Mouse (Mus musculus) intestine, postnatal 0 days (tissue): ENCODE data around the gene Gnai3. TPM values are rescaled to one million over a fixed set of nuclear protein-coding genes. Genes with fewer than 3 reads are reported as not detected.
A peak's percentile ranks its signal among the peaks of the same experiment; 100 is the strongest.

Experiments used
- ATAC-seq: fragments of 200-750 bp; cut with Nextera tagmentation; 2 replicates; pipeline ENCODE4 v1.8.0; 2017; ENCODE audit warnings: mild to moderate bottlenecking, moderate TSS enrichment, moderate library complexity
- H3K27ac ChIP-seq: fragments of 300-500 bp; sonication (generic); 2 replicates; pipeline ENCODE4 v1.5.1; 2014; ENCODE audit warnings: mild to moderate bottlenecking, low read depth, low read length, moderate library complexity
- H3K27me3 ChIP-seq: fragments of 300-500 bp; sonication (generic); replicated peaks from 2 replicates; pipeline ENCODE4 v1.6.1; 2014; ENCODE audit warnings: low read length, mixed read lengths; ENCODE audit not compliant: control insufficient read depth, insufficient read depth
- H3K36me3 ChIP-seq: fragments of 300-500 bp; sonication (generic); 2 replicates; pipeline ENCODE4 v1.6.1; 2014; ENCODE audit warnings: mild to moderate bottlenecking, moderate library complexity; ENCODE audit not compliant: control insufficient read depth, insufficient read depth
- H3K4me1 ChIP-seq: fragments of 300-500 bp; sonication (generic); replicated peaks from 2 replicates; pipeline ENCODE4 v1.6.1; 2014; ENCODE audit warnings: antibody characterized with exemption, low read length, mixed read lengths; ENCODE audit not compliant: control insufficient read depth, insufficient read depth
- H3K4me2 ChIP-seq: fragments of 300-500 bp; sonication (generic); replicated peaks from 2 replicates; pipeline ENCODE4 v1.6.1; 2014; ENCODE audit warnings: low read depth, mild to moderate bottlenecking, moderate library complexity
- H3K4me3 ChIP-seq: fragments of 300-500 bp; sonication (generic); 2 replicates; pipeline ENCODE4 v1.5.1; 2014; ENCODE audit warnings: low read depth, low read length
- H3K9ac ChIP-seq: fragments of 300-500 bp; sonication (generic); 2 replicates; pipeline ENCODE4 v1.6.1; 2014; ENCODE audit warnings: mild to moderate bottlenecking, low read depth, low read length
- H3K9me3 ChIP-seq: fragments of 300-500 bp; sonication (generic); 2 replicates; pipeline ENCODE4 v1.6.1; 2016; ENCODE audit warnings: mixed run types; ENCODE audit not compliant: control insufficient read depth
- CTCF ChIP-seq: sonication (generic); IDR thresholded peaks from 2 replicates; pipeline ENCODE4 v1.5.1; 2016; ENCODE audit warnings: low read depth, mild to moderate bottlenecking, control low read depth, antibody characterized with exemption, moderate library complexity
- WGBS: fragments of 180-500 bp; shearing (Covaris S2); extraction: QIAGEN DNeasy Blood & Tissue Kit; methylation state at CpG from one replicate; pipeline ENCODE4 v1.1.7; 2014; 5-methylcytosine and 5-hydroxymethylcytosine counted together
- polyA plus RNA-seq: library from polyadenylated mRNA; unstranded; fragments of >200 nt; fragmentation: Nextera tagmentation; extraction: Ambion mirVana; gene quantifications from 2 replicates; pipeline ENCODE4 v1.2.1, GENCODE M21; 2015

Gnai3 gene
- polyA plus RNA-seq, 1 experiment from 2014 or later: 101 TPM

DNA sequence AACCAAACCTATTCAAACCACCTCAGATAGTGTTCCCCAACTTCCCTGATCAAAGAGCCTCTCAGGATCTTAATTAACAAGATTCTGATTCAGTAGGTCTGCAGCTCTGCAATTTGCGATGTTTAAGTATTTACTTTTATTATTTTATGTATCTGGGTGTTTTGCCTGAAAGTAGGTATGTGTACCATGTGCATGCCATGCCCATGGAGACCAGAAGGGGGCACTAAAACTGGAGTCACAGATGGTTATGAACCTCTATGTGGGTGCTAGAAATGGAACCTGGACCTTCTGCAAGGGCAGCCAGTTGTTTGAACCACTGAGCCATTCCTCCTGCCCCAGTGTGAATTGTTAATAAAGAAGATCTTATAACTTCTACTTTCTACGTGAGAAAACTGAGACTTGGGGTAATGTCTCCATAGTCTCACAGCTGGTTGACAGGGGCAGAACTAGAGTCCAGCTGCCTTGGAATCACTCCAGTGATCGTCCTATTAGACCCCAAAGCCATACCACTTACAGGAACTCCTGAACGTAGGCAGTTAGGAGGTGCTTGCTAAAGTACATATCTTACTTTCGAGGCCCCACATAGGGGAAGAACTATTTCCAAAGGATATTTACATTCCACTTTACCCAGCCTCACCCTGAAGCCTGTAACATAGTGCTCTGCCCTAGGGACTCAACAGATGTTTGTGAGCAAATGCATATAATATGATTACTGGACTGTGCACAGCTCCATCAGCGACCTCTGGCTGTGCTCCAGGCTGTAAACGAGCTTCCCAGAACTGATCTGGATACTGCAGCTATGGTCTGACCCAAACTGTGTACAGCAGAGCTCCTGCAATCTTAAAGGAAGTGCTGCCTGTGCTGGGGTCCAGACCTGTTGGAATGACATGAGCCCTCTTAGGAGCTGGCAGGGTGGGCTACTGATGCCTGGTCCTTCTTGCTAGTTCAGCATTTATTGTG, 33.1 kb upstream of the Gnai3 start:
- Histone ChIP-seq H3K9me3 (no peaks in the 10 kb centered on the region), H3K4me2 (no peak overlapping the region), H3K36me3 (no peaks in the 10 kb centered on the region), H3K9ac (no peak overlapping the region), H3K27me3 (no peaks in the 10 kb centered on the region), H3K4me1 (no peaks in the 10 kb centered on the region), H3K27ac (no peak overlapping the region), H3K4me3 (no peak overlapping the region)
- 53% methylated on average over 7 of the region's 7 CpGs for WGBS
- TF ChIP-seq CTCF: peak; percentile 21; the same call in 1 of the 2 replicates
- peak; percentile 19; the same call in 1 of the 2 replicates for ATAC-seq

DNA sequence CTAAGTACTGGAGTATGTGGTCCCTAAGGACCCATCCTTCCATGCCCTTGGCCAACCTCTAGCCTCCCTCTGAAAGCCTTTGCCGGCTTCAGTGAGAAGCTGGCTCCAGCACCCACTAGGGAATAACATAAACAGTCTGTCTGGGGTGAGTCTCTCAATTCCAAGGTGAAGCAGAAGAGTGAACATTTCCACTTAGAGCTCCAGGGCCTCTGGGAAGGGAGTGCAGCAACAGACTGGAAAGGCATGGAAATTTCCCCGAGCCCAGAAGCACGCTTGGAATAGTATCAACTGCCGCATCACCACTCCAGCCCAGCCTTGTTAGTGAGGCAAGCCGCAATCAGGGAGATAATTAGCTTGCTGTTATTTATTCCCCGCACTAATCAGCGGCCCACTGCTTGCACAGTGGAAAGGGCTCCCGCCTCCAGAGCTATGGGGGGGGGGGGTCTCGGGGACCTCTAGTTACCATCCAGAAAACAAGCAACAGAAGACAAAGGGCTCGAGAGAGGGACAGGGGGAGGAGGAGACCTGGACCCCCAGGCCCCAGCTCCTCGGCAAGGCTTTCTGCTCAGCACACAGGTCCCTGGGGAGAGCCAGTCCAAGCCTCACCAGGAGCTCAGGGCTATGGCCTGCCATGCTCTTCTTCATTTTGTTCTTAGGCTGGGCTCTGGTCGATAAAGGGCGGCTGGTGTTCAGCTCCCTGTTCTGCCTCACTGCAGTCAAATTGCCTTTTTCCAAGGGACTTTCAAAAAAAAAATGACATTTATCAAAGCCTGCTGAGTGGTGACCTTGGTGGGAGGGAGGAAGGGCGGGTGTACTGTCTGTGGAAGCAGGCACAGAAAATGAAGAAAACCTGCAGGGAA, 29.0 kb upstream of the Gnai3 start:
- Histone ChIP-seq H3K36me3 (no peaks in the 10 kb centered on the region), H3K9ac (no peak overlapping the region), H3K4me3 (no peak overlapping the region), H3K9me3 (no peaks in the 10 kb centered on the region), H3K4me1 (no peaks in the 10 kb centered on the region), H3K4me2 (no peak overlapping the region), H3K27ac (no peak overlapping the region), H3K27me3 (no peaks in the 10 kb centered on the region)
- 32% methylated on average over 14 of the region's 14 CpGs for WGBS
- ATAC-seq: no peak
- no peak for TF ChIP-seq CTCF

GRCm38 (mm10) chr3:108169199-108169598, 23.3 kb upstream of the Gnai3 start:
- H3K27me3 ChIP-seq: no peaks in the 10 kb centered on the region
- 57% methylated on average over 3 of the region's 3 CpGs for WGBS

GRCm38 (mm10) chr3:108167499-108167898, 21.6 kb upstream of the Gnai3 start:
- no peak overlapping the region for H3K9ac ChIP-seq
- no peaks in the 10 kb centered on the region for H3K9me3 ChIP-seq
- 61% methylated on average over 14 of the region's 14 CpGs for WGBS
- H3K27me3 ChIP-seq: no peaks in the 10 kb centered on the region
- H3K4me1 ChIP-seq: no peaks in the 10 kb centered on the region
- no peak overlapping the region for H3K4me3 ChIP-seq
- H3K36me3 ChIP-seq: no peaks in the 10 kb centered on the region
- no peak for TF ChIP-seq CTCF
- H3K4me2 ChIP-seq: no peak overlapping the region
- H3K27ac ChIP-seq: no peak overlapping the region
- no peak for ATAC-seq

More at GRCm38 (mm10) chr3:108169199-108169598, 23.3 kb upstream of the Gnai3 start:
- TF ChIP-seq CTCF: no peak
- Histone ChIP-seq H3K4me2 (no peak overlapping the region), H3K4me1 (no peaks in the 10 kb centered on the region), H3K9ac (no peak overlapping the region), H3K27ac (no peak overlapping the region), H3K4me3 (no peak overlapping the region), H3K9me3 (no peaks in the 10 kb centered on the region), H3K36me3 (no peaks in the 10 kb centered on the region)
- ATAC-seq: no peak

DNA sequence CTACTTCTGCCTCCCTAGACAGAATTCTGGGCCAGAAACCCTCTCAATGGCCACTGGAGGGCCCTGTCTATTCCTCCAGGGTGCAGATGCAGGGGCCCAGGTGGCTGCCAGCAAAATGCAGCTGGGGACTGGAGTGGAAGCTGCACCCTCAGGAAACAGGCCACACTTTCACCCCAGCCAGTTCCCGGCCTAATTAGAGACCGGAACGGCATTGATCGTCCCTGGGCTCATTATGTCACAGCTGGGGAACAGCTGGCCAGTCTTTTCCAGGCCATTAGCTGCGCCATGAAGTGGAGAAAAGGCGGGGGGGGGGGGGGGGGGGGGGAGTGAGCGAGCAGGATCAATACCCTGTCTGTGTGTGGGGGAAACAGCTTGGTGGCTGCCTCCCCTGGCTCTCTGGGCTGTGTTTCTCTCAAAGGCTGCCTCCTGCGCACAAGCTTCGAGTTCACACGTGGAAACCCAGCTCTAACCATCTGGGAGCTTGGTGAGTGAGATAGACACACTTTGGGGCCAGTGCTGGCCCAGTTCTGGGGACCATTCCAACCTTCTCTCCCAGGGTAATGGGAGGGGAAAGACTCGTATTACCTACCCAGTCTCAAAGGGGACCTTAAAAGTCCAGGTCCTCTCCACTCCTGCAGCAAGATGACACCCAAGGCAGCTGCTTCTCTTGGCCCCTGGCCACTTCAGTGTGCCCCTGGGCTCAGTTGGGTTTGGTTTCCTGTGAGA, 20.7 kb upstream of the Gnai3 start:
- Histone ChIP-seq H3K4me1 (no peaks in the 10 kb centered on the region), H3K36me3 (no peaks in the 10 kb centered on the region), H3K27me3 (no peaks in the 10 kb centered on the region), H3K4me3 (no peak overlapping the region), H3K4me2 (no peak overlapping the region), H3K9ac (no peak overlapping the region), H3K27ac (no peak overlapping the region), H3K9me3 (no peaks in the 10 kb centered on the region)
- TF ChIP-seq CTCF: peak; percentile 63
- ATAC-seq: peak; percentile 34; the same call in 1 of the 2 replicates
- 43% methylated on average over 10 of the region's 11 CpGs for WGBS
